Mouse (Mus musculus): ENCODE measurements around the gene Gm11549. TPM values are rescaled to one million over a fixed set of nuclear protein-coding genes. Genes with fewer than 3 reads are reported as not detected.

The Gm11549 gene
- polyA plus RNA-seq, 1 experiment from 2014 or later = 0.33 TPM

DNA sequence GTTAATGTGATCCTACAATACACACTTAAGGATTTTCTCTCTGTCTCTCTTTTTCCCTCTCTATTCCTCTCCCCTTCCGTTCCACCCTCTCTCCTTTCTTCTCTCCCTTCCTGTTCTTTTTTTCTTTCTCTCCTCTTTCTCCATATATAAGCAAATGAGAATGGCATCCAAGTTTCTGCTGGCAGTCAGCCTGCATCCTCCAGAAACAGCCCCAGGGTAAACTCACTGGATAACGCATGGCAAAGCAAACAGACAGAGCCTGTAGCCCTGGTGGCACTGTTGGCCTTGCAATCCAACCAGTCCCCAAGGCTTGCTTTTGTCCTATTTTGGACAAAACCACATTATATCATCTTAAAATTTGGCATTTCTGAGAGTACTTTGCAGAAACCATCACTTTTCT lies 9.6 kb upstream of the Gm11549 start:
- 28% methylated on average over 2 of the region's 2 CpGs for WGBS
- Histone ChIP-seq H3K9me3 (ENCODE audit: control insufficient read depth, low read length) (no peaks in the 10 kb centered on the region), H3K27ac (replicated peaks; ENCODE audit: low read depth, low read length) (no peak overlapping the region), H3K36me3 (ENCODE audit: control insufficient read depth, insufficient read depth, low read length) (no peaks in the 10 kb centered on the region), H3K4me2 (ENCODE audit: low read depth, low read length) (no peak overlapping the region), H3K4me3 (ENCODE audit: low read depth, low read length) (no peak overlapping the region), H3K9ac (ENCODE audit: low read depth, low read length) (no peak overlapping the region), H3K27me3 (replicated peaks; ENCODE audit: control insufficient read depth, insufficient read depth, low read length) (peaks cover 13% of the 10 kb centered on the region), H3K4me1 (ENCODE audit: control insufficient read depth, insufficient read depth, low read length) (no peaks in the 10 kb centered on the region)
- DNase-seq (ENCODE audit: low spot score) (peak; percentile 4), ATAC-seq (ENCODE audit: low read depth) (no peak)

DNA sequence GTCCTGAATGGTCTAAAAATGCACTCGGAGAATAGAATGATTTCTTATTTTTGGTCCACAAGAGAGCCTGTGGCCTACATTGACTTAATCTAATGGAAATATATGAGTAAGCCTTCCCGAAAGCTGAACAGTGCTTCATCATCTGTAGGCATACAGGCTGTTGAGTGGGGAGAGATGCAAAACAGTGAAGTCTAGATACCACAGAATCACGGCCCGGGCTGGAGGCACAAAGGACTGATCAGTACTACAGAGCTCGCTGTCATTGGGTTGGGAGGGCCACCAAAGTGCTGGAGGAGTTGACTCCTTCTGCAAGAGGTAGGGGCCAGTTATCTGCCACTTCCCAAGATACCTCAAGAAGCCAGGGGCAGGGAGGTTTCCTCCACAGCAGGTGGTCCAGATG lies 9.2 kb upstream of the Gm11549 start:
- H3K4me1 ChIP-seq (ENCODE audit: control insufficient read depth, insufficient read depth, low read length) = no peaks in the 10 kb centered on the region
- H3K27ac ChIP-seq (replicated peaks; ENCODE audit: low read depth, low read length) = no peak overlapping the region
- no peak for DNase-seq (ENCODE audit: low spot score)
- H3K4me3 ChIP-seq (ENCODE audit: low read depth, low read length) = no peak overlapping the region
- no peak overlapping the region for H3K4me2 ChIP-seq (ENCODE audit: low read depth, low read length)
- 67% methylated on average over 5 of the region's 5 CpGs for WGBS
- no peak overlapping the region for H3K9ac ChIP-seq (ENCODE audit: low read depth, low read length)
- H3K9me3 ChIP-seq (ENCODE audit: control insufficient read depth, low read length) = no peaks in the 10 kb centered on the region
- no peak for ATAC-seq (ENCODE audit: low read depth)
- no peaks in the 10 kb centered on the region for H3K36me3 ChIP-seq (ENCODE audit: control insufficient read depth, insufficient read depth, low read length)
- peaks cover 13% of the 10 kb centered on the region for H3K27me3 ChIP-seq (replicated peaks; ENCODE audit: control insufficient read depth, insufficient read depth, low read length)

DNA sequence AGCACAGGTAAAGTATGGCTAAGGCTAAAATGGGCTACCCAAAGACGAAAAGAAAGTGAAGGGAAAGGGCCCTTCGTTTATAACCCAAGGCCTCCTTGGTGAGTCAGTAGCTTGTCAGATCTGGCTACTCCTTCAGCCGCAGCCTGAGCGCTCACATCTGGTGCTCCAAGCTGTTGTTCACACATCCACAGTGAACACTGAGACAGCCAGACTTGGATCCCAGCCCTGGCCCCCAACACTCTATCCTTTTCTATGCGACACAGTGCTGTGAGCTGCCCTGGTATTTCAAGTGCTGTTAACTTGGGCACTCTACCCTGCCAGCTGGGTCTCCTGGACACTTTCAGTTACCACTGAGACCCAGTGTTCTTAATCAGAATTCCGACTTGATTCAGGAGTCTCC lies 8.7 kb upstream of the Gm11549 start:
- 93% methylated on average over 6 of the region's 6 CpGs for WGBS
- H3K9me3 ChIP-seq (ENCODE audit: control insufficient read depth, low read length) = no peaks in the 10 kb centered on the region
- no peaks in the 10 kb centered on the region for H3K4me1 ChIP-seq (ENCODE audit: control insufficient read depth, insufficient read depth, low read length)
- H3K27ac ChIP-seq (replicated peaks; ENCODE audit: low read depth, low read length) = no peak overlapping the region
- ATAC-seq (ENCODE audit: low read depth) (no peak), DNase-seq (ENCODE audit: low spot score) (no peak)
- H3K36me3 ChIP-seq (ENCODE audit: control insufficient read depth, insufficient read depth, low read length) = no peaks in the 10 kb centered on the region
- H3K9ac ChIP-seq (ENCODE audit: low read depth, low read length) = no peak overlapping the region
- no peak overlapping the region for H3K4me3 ChIP-seq (ENCODE audit: low read depth, low read length)
- peaks cover 13% of the 10 kb centered on the region for H3K27me3 ChIP-seq (replicated peaks; ENCODE audit: control insufficient read depth, insufficient read depth, low read length)
- H3K4me2 ChIP-seq (ENCODE audit: low read depth, low read length) = no peak overlapping the region

DNA sequence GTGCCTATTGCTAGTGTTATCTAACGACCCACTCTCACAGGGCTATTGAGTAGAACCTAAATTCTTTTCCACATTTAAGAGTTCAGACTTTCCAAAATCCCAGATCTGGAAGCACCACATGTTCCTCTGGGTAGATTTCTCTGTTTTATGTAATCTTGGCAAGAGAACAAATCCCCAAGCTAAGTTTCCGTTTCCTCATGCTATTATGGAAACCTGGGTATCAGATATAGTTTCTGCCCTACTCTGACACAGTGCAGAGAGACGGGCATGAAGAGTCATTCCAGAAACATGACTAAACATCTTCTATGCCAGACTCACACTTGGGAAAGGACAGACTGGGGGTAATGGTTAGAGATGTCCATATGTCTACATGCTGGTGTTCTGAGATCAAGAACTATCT lies 2.9 kb upstream of the Gm11549 start:
- Histone ChIP-seq H3K27ac (replicated peaks; ENCODE audit: low read depth, low read length) (no peak overlapping the region), H3K4me3 (ENCODE audit: low read depth, low read length) (no peak overlapping the region), H3K27me3 (replicated peaks; ENCODE audit: control insufficient read depth, insufficient read depth, low read length) (peaks cover 36% of the 10 kb centered on the region), H3K4me1 (ENCODE audit: control insufficient read depth, insufficient read depth, low read length) (0 out of 2 replicates have a peak, but pooled peaks cover 4% of the 10 kb centered on the region), H3K9ac (ENCODE audit: low read depth, low read length) (no peak overlapping the region), H3K9me3 (ENCODE audit: control insufficient read depth, low read length) (no peaks in the 10 kb centered on the region), H3K4me2 (ENCODE audit: low read depth, low read length) (no peak overlapping the region), H3K36me3 (ENCODE audit: control insufficient read depth, insufficient read depth, low read length) (no peaks in the 10 kb centered on the region)
- DNase-seq (ENCODE audit: low spot score) (no peak), ATAC-seq (ENCODE audit: low read depth) (no peak)
- WGBS = 61% methylated on average over 3 of the region's 3 CpGs

DNA sequence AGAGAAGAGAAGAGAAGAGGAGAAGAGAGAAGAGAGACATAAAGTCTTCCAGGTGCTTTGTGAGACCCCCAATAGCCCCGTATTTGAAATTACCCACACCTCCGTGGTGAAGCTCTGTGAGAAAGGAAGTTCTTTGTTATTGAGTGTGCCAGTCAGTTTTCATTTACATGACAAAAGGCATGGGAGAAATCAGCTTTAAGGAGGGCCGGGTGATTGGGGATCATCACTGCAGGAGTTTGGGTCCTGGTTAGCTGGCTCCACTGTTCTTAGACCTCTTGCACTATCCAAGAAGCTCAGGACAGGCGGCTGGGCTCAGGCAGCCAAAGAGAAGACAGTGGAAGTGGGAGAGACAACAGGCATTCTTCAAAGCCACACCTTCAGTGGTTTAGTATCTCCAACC lies 524 bp upstream of the Gm11549 start:
- DNase-seq (ENCODE audit: low spot score) (no peak), ATAC-seq (ENCODE audit: low read depth) (no peak)
- no peak overlapping the region for H3K4me3 ChIP-seq (ENCODE audit: low read depth, low read length)
- no peak overlapping the region for H3K4me2 ChIP-seq (ENCODE audit: low read depth, low read length)
- H3K27ac ChIP-seq (replicated peaks; ENCODE audit: low read depth, low read length) = no peak overlapping the region
- no peaks in the 10 kb centered on the region for H3K9me3 ChIP-seq (ENCODE audit: control insufficient read depth, low read length)
- H3K36me3 ChIP-seq (ENCODE audit: control insufficient read depth, insufficient read depth, low read length) = no peaks in the 10 kb centered on the region
- H3K4me1 ChIP-seq (ENCODE audit: control insufficient read depth, insufficient read depth, low read length) = 0 out of 2 replicates have a peak, but pooled peaks cover 4% of the 10 kb centered on the region
- H3K27me3 ChIP-seq (replicated peaks; ENCODE audit: control insufficient read depth, insufficient read depth, low read length) = peaks cover 36% of the 10 kb centered on the region
- H3K9ac ChIP-seq (ENCODE audit: low read depth, low read length) = no peak overlapping the region
- WGBS = 12% methylated on average over 4 of the region's 4 CpGs

DNA sequence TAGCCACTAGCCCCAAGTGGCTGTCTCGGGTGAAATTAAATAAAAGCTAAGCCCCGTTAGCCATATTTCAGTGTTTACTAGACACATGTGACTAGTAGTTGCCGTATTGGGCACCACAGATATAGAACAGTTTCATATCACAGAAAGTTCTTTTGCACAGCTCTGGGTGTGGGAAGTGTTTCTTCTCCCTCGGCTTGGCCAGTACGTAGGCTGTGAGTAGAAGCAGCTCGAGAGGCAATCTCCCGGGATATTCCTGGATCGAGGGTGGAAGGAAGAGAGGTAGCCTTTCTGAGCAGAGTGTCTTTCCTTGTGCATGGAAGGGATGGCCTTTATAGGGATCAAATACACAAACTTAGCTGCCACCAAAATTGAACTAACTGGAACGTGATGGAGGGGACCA lies 5.4 kb downstream of the Gm11549 start:
- no peak for DNase-seq (ENCODE audit: low spot score)
- WGBS = 87% methylated on average over 9 of the region's 9 CpGs
- Histone ChIP-seq H3K9me3 (ENCODE audit: control insufficient read depth, low read length) (no peaks in the 10 kb centered on the region), H3K36me3 (ENCODE audit: control insufficient read depth, insufficient read depth, low read length) (no peaks in the 10 kb centered on the region), H3K4me1 (ENCODE audit: control insufficient read depth, insufficient read depth, low read length) (no peaks in the 10 kb centered on the region), H3K4me3 (ENCODE audit: low read depth, low read length) (no peak overlapping the region), H3K27ac (replicated peaks; ENCODE audit: low read depth, low read length) (no peak overlapping the region), H3K4me2 (ENCODE audit: low read depth, low read length) (no peak overlapping the region), H3K27me3 (replicated peaks; ENCODE audit: control insufficient read depth, insufficient read depth, low read length) (peaks cover 14% of the 10 kb centered on the region), H3K9ac (ENCODE audit: low read depth, low read length) (no peak overlapping the region)
- ATAC-seq (ENCODE audit: low read depth) = no peak

DNA sequence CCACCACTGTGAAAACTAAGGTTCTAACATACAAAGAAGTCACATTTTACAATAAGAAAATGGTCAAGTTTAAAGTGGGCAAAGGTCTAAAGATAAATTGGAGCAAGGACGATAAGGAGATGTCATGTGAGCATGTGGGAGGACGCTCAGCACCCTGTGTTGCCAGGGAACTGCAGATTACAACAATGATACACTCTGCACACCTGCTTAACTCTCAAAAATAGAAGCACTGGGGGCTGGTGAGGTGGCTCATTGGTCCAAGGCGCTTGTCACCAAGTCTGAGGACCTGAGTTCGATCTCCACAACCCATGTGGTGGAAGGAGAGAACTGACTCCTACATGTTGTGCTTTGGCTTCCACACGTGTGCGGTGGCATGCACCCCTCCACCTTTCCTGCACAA lies 10.1 kb downstream of the Gm11549 start:
- 84% methylated on average over 6 of the region's 6 CpGs for WGBS
- ATAC-seq (ENCODE audit: low read depth) = no peak

DNA sequence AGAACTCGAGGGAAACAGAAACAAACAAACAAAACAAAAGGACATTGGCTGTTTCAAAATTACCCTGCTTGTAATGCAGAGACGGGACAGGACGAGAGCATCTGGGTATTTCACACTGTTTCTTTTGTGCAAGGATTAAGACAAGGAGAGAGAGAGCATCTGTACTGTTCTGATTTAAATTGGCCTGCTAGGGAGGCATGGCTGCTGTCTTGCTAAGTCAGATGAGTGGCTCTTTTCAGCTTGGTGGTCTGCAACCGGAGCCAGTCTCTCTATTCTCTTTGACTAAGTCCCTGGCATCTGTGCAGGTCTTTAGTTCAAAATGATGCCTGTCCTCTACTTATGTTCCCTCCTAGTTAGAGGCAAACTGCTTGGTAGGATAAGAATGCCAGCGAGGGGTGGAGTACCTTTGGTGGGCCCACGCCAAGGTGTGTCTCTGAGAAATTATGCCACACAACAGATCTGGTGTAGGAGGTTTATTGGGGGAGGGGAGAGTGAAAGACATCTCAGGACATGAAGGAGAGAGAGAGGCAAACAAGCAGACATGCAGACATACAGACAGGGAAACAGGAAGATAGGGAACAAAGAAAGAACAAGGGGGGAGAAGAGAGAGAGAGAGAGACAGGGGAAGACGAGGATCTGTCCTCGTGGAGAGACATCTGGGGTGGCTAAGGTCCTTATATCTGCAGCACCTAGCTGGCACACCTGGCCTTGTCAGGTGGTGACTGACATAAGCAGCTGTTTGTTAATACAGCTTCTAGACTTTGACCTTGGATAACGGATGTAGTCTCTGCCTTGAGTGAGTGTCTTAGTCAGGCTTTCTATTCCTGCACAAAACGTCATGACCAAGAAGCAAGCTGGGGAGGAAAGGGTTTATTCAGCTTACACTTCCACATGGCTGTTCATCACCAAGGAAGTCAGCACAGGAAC lies 15.5 kb downstream of the Gm11549 start:
- no peak overlapping the region for H3K4me2 ChIP-seq (ENCODE audit: low read depth, low read length)
- H3K4me3 ChIP-seq (ENCODE audit: low read depth, low read length) = no peak overlapping the region
- no peak overlapping the region for H3K9ac ChIP-seq (ENCODE audit: low read depth, low read length)
- WGBS = 58% methylated on average over 10 of the region's 10 CpGs
- no peaks in the 10 kb centered on the region for H3K36me3 ChIP-seq (ENCODE audit: control insufficient read depth, insufficient read depth, low read length)
- ATAC-seq (ENCODE audit: low read depth) (no peak), DNase-seq (ENCODE audit: low spot score) (no peak)
- no peaks in the 10 kb centered on the region for H3K27me3 ChIP-seq (replicated peaks; ENCODE audit: control insufficient read depth, insufficient read depth, low read length)
- no peaks in the 10 kb centered on the region for H3K9me3 ChIP-seq (ENCODE audit: control insufficient read depth, low read length)
- H3K4me1 ChIP-seq (ENCODE audit: control insufficient read depth, insufficient read depth, low read length) = no peaks in the 10 kb centered on the region
- H3K27ac ChIP-seq (replicated peaks; ENCODE audit: low read depth, low read length) = no peak overlapping the region

More for the DNA sequence above, 10.1 kb downstream of the Gm11549 start:
- Histone ChIP-seq H3K36me3 (ENCODE audit: control insufficient read depth, insufficient read depth, low read length) (no peaks in the 10 kb centered on the region), H3K9ac (ENCODE audit: low read depth, low read length) (no peak overlapping the region), H3K9me3 (ENCODE audit: control insufficient read depth, low read length) (no peaks in the 10 kb centered on the region), H3K4me1 (ENCODE audit: control insufficient read depth, insufficient read depth, low read length) (no peaks in the 10 kb centered on the region), H3K4me3 (ENCODE audit: low read depth, low read length) (no peak overlapping the region), H3K4me2 (ENCODE audit: low read depth, low read length) (no peak overlapping the region), H3K27me3 (replicated peaks; ENCODE audit: control insufficient read depth, insufficient read depth, low read length) (no peaks in the 10 kb centered on the region), H3K27ac (replicated peaks; ENCODE audit: low read depth, low read length) (no peak overlapping the region)
- no peak for DNase-seq (ENCODE audit: low spot score)

DNA sequence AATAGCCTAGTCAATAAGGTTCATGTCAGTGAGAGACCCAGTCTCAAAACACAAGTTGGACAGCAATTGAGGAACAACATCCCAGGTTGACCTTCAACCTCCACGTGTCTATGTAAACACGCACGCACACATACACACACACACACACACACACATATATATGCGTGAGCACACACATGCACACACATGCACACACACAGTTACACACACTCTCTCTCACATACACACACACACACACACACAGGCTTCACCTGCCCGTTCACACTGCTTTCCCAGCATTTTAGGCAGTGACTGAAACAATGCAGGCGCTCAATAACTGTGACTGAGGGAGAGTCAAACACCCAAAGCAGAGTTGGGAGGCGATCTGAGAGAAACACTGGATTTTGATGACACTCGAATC lies 16.3 kb downstream of the Gm11549 start:
- H3K9ac ChIP-seq (ENCODE audit: low read depth, low read length) = no peak overlapping the region
- no peak for ATAC-seq (ENCODE audit: low read depth)
- H3K4me2 ChIP-seq (ENCODE audit: low read depth, low read length) = no peak overlapping the region
- no peak for DNase-seq (ENCODE audit: low spot score)
- H3K4me3 ChIP-seq (ENCODE audit: low read depth, low read length) = no peak overlapping the region
- WGBS = 78% methylated on average over 8 of the region's 8 CpGs
- no peaks in the 10 kb centered on the region for H3K36me3 ChIP-seq (ENCODE audit: control insufficient read depth, insufficient read depth, low read length)
- no peaks in the 10 kb centered on the region for H3K27me3 ChIP-seq (replicated peaks; ENCODE audit: control insufficient read depth, insufficient read depth, low read length)
- no peak overlapping the region for H3K27ac ChIP-seq (replicated peaks; ENCODE audit: low read depth, low read length)
- no peaks in the 10 kb centered on the region for H3K4me1 ChIP-seq (ENCODE audit: control insufficient read depth, insufficient read depth, low read length)
- H3K9me3 ChIP-seq (ENCODE audit: control insufficient read depth, low read length) = no peaks in the 10 kb centered on the region

Data from embryonic facial prominence, embryonic 14.5 days (tissue).